ENCODE assay signal across 9 mouse cellular contexts in the genomic region with DNA sequence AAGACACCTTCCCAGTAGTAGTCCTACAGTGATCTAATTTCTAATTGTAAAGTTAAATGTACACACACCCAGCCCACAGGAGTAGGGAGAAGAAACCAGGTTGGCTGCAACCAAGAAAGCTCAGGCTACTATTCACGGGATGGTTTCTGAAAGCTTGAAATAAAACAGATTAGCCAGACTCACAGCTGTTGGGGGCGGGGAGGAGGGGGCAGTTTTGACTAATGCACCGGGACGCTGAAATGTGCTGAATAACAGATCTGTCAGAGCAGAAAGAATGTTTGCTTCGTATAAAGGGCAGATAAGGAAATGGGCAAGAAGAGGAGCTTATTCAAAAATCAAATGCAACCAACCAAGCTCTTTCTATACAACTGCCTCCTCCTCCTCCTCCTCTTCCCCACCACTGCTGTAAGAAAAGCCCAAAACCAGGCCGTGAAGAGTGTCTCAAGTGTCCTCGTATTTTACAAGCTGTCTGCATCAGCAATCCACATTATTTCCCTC. TPM values are rescaled to one million over a fixed set of nuclear protein-coding genes. Genes with fewer than 3 reads are reported as not detected.
A peak's percentile ranks its signal among the peaks of the same experiment; 100 is the strongest.
DNase-seq lines count a peak whose midpoint lies in the region; ATAC-seq and TF ChIP-seq lines count a peak whose summit lies in the region.
"Had no signal": no experiment of that assay in that cellular context is flagged by ENCODE, and none has a peak within 500 bp of the region (broad histone marks: within the 10 kb centered on the region; RNA-seq: fewer than 3 reads in every experiment).

No protein-coding gene starts in this region.

- H3K27ac ChIP-seq in heart, embryonic 15.5 days = no peak overlapping the region
- no peak overlapping the region for H3K27ac ChIP-seq in hindbrain, embryonic 10.5 days

- peaks cover 6% of the 10 kb centered on the region; the same call in 1 of the 2 replicates for H3K27me3 ChIP-seq in heart, embryonic 15.5 days
- H3K27me3 ChIP-seq in hindbrain, embryonic 10.5 days (ENCODE audit: insufficient read depth, poor library complexity, severe bottlenecking) = peaks cover 45% of the 10 kb centered on the region

- ATAC-seq in heart, embryonic 15.5 days (replicated peaks; ENCODE audit: insufficient number of reproducible peaks, insufficient read depth, low FRiP score, low read depth) = no peak
- ATAC-seq in monocyte, adult 5-6 weeks (replicated peaks; ENCODE audit: insufficient number of reproducible peaks, low FRiP score, low TSS enrichment, poor library complexity, severe bottlenecking) = no peak

- 12% methylated on average over 7 of the region's 7 CpGs for WGBS in heart, embryonic 15.5 days
- 27% methylated on average over 7 of the region's 7 CpGs for WGBS in hindbrain, embryonic 10.5 days

- no peak overlapping the region for H3K9ac ChIP-seq in heart, embryonic 15.5 days

- H3K9me3 ChIP-seq in heart, embryonic 15.5 days (replicated peaks) = no peaks in the 10 kb centered on the region
- no peaks in the 10 kb centered on the region for H3K9me3 ChIP-seq in hindbrain, embryonic 10.5 days

- peak overlapping the region; percentile 92 for H3K4me2 ChIP-seq in heart, embryonic 15.5 days

- TF ChIP-seq CTCF in brain, embryonic 14.5 days (IDR thresholded peaks at IDR 0.05; ENCODE audit: borderline replicate concordance, extremely low read depth, insufficient read depth, insufficient read length) = no peak

- peaks cover 20% of the 10 kb centered on the region for H3K4me1 ChIP-seq in heart, embryonic 15.5 days (replicated peaks)
- H3K4me1 ChIP-seq in hindbrain, embryonic 10.5 days (replicated peaks) = peaks cover 38% of the 10 kb centered on the region

- no peak overlapping the region for H3K4me3 ChIP-seq in heart, embryonic 15.5 days
- H3K4me3 ChIP-seq in hindbrain, embryonic 10.5 days = peak overlapping the region; percentile 80; the same call in 1 of the 2 replicates

- H3K36me3 ChIP-seq in heart, embryonic 15.5 days = no peaks in the 10 kb centered on the region
- H3K36me3 ChIP-seq in hindbrain, embryonic 10.5 days = no peaks in the 10 kb centered on the region

- TF ChIP-seq POLR2A in brain, embryonic 14.5 days (IDR thresholded peaks at IDR 0.05; ENCODE audit: borderline replicate concordance, extremely low read depth, insufficient read depth, insufficient read length, poor library complexity, severe bottlenecking) = no peak

- no peak for DNase-seq in heart, adult 8-10 months (ENCODE audit: low spot score)
- peak; percentile 39 for DNase-seq in brain, embryonic 14.5 days (ENCODE audit: low read depth)
- DNase-seq in hindbrain, embryonic 10.5 days (ENCODE audit: low spot score) = no peak
- peak; percentile 52 for DNase-seq in lung, postnatal 10 days
- no peak for DNase-seq in left cerebral cortex, adult 11 months (ENCODE audit: low spot score)
- DNase-seq in cerebellum, postnatal 4 days (ENCODE audit: low spot score in 2 of 2) = no peak
- DNase-seq: spleen, adult 18-20 months had no signal

RNA-seq across cellular contexts. Expression of a gene that starts 1.7 kb away (rescaled TPM):
- 11.4 and 21.9 TPM in 2 replicates for polyA plus RNA-seq in heart, embryonic 15.5 days (2015; fragmentation: Nextera tagmentation; extraction: Ambion mirVana)
- total RNA-seq in heart, adult 8-10 months (2022) = 1 to 10 TPM; 1.4 to 2.4 (median 1.9) TPM
- polyA plus RNA-seq in brain, embryonic 14.5 days (2012; rRNA removed) = 14.2 and 32.3 TPM in 2 replicates
- 13.2 and 15.3 TPM in 2 replicates for polyA plus RNA-seq in hindbrain, embryonic 10.5 days (2016; fragmentation: Nextera tagmentation; extraction: Ambion mirVana)
- 0.19 TPM in 1 of 3 replicates, not detected in the others for total RNA-seq in monocyte, adult 5-6 weeks (2017)

Comparison
In these comparisons a context has a peak if more than half of its experiments do, and no peak if none do; other contexts are left out.
1. DNase-seq: peak in brain, embryonic 14.5 days (single experiment) and lung, postnatal 10 days (single experiment); none in heart, adult 8-10 months (single experiment), hindbrain, embryonic 10.5 days (single experiment), left cerebral cortex, adult 11 months (single experiment) and cerebellum, postnatal 4 days (0 of 2).